Mouse (Mus musculus): ENCODE measurements around the gene Trpm8.

DNA sequence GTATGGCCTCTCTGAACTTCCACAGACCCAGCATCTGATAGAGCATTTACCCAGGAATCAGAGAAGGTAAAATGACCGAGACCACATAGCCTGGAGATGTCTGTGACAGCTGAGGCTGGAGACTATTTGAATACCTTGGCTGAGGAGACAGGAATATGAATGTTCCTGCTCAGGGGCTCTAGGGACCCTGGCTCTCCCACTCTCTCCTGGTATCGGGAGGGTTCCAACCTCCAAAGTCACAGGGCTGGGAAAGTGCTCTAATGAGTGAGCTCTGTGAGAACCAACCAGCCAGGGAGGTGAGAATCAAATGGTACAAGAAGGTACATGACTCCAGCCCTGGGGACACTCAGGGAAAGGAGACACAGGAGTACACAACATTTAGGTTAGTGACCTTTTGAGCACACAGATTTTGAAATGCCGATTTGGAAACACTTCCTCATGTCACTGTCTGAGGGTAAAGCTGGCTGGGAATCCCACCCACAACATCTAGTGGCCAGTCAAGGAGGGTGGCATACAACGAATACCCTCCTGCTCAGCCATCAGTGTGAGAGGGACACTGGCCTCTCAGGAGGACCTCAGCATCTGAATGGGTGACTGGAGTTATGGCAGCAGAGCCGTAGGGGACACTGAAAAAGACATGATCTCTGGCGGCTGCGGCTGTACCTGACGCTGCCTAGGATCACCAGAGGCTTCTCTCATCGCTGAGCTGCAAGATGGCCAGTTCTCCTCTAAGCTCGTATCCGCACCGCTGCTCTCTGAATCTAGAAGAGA, 7.7 kb upstream of the Trpm8 start:
- TF ChIP-seq CTCF (IDR thresholded peaks at IDR 0.05; ENCODE audit: extremely low read depth, insufficient read depth, insufficient read length, insufficient replicate concordance) (no peak), POLR2A (IDR thresholded peaks at IDR 0.05; ENCODE audit: low read depth, low read length) (no peak)

Measured in spleen, adult 2 months (tissue).